Mouse (Mus musculus) hindbrain, postnatal 0 days (tissue): Measurements from ENCODE around the gene Lrif1. TPM values are rescaled to one million over a fixed set of nuclear protein-coding genes. Genes with fewer than 3 reads are reported as not detected.

Experiments
- ATAC-seq: fragments of 200-750 bp; cut with Nextera tagmentation; 2 replicates; pipeline ENCODE4 v1.8.0; 2017; ENCODE audit warnings: mild to moderate bottlenecking, moderate TSS enrichment, moderate library complexity
- DNase-seq: peaks from one replicate; pipeline ENCODE4 v3.0.0-alpha.2; 2015; ENCODE audit warnings: low spot score
- H3K27ac ChIP-seq: fragments of 300-500 bp; sonication (generic); 2 replicates; pipeline ENCODE4 v1.5.1; 2014; ENCODE audit warnings: mild to moderate bottlenecking
- H3K27me3 ChIP-seq: fragments of 300-500 bp; sonication (generic); 2 replicates; pipeline ENCODE4 v1.6.1; 2014; ENCODE audit warnings: low read length, mixed read lengths; ENCODE audit not compliant: insufficient read depth
- H3K36me3 ChIP-seq: fragments of 300-500 bp; sonication (generic); 2 replicates; pipeline ENCODE4 v1.6.1; 2014; ENCODE audit warnings: low read length, mixed read lengths; ENCODE audit not compliant: insufficient read depth
- H3K4me1 ChIP-seq: fragments of 300-500 bp; sonication (generic); 2 replicates; pipeline ENCODE4 v1.6.1; 2014; ENCODE audit warnings: antibody characterized with exemption, low read length, mixed read lengths; ENCODE audit not compliant: insufficient read depth
- H3K4me2 ChIP-seq: fragments of 300-500 bp; sonication (generic); 2 replicates; pipeline ENCODE4 v1.6.1; 2014; ENCODE audit warnings: low read depth, mild to moderate bottlenecking, low read length, moderate library complexity, mixed read lengths
- H3K4me3 ChIP-seq: fragments of 300-500 bp; sonication (generic); 2 replicates; pipeline ENCODE4 v1.5.1; 2014; ENCODE audit warnings: low read length
- H3K9ac ChIP-seq: fragments of 300-500 bp; sonication (generic); replicated peaks from 2 replicates; pipeline ENCODE4 v1.6.1; 2014; ENCODE audit warnings: mild to moderate bottlenecking, low read length, moderate library complexity, mixed read lengths
- H3K9me3 ChIP-seq: fragments of 300-500 bp; sonication (generic); 2 replicates; pipeline ENCODE4 v1.6.1; 2016; ENCODE audit warnings: low read length, mixed read lengths
- CTCF ChIP-seq: IDR thresholded peaks from 2 replicates; pipeline ENCODE4 v1.5.1; 2016; ENCODE audit warnings: antibody characterized with exemption, control low read depth, low read depth
- WGBS: fragments of 180-500 bp; shearing (Covaris S2); extraction: QIAGEN DNeasy Blood & Tissue Kit; methylation state at CpG from one replicate; pipeline ENCODE4 v1.1.7; 2014; 5-methylcytosine and 5-hydroxymethylcytosine counted together
- polyA plus RNA-seq: library from polyadenylated mRNA; unstranded; fragments of >200 nt; fragmentation: Nextera tagmentation; extraction: Ambion mirVana; gene quantifications from 2 replicates; pipeline ENCODE4 v1.2.1, GENCODE M21; 2015
- total RNA-seq: library from RNA; depleted of rRNA; stranded (reverse); fragments of >200 nt; gene quantifications from 2 replicates; pipeline ENCODE4 v1.2.3, GENCODE M21; 2014; rRNA removed

Gene Lrif1
- total and polyA plus RNA-seq, 2 experiments from 2014 or later: 13.5 to 13.7 TPM

- no peaks in the 10 kb centered on the region for H3K36me3 ChIP-seq
- ATAC-seq (no peak), DNase-seq (peak; percentile 1)
- no peak overlapping the region for H3K4me3 ChIP-seq
- no peak overlapping the region for H3K4me2 ChIP-seq
- no peak overlapping the region for H3K27ac ChIP-seq
- WGBS: 75% methylated on average over 1 of the region's 1 CpGs
- no peaks in the 10 kb centered on the region for H3K4me1 ChIP-seq
- no peaks in the 10 kb centered on the region for H3K27me3 ChIP-seq
- H3K9me3 ChIP-seq: no peaks in the 10 kb centered on the region
- TF ChIP-seq CTCF: no peak
- H3K9ac ChIP-seq: no peak overlapping the region
Measured at GRCm38 (mm10) chr3:106771834-106772233, 87.0 kb downstream of the Lrif1 start.

DNA sequence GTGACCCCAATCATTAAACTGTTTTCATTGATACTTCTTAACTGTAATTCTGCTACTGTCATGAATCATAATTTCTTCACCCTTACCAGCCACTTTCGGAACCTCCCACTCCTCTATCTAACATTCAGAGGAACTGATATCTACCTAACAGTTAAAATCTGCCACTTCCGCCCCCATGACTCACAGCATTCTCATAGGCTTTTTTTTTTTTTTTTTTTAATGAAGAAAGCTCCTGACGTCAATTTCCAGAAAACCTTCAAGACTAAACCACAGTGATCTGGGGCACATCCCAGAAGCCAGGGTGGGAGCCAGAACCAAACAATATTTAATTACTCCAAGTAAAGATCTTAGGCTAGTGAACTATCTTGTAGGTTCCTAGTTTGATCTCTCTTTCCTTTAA, 100.3 kb downstream of the Lrif1 start:
- ATAC-seq (no peak), DNase-seq (no peak)
- Histone ChIP-seq H3K4me1 (no peaks in the 10 kb centered on the region), H3K9ac (no peak overlapping the region), H3K36me3 (no peaks in the 10 kb centered on the region), H3K27ac (no peak overlapping the region), H3K9me3 (no peaks in the 10 kb centered on the region), H3K27me3 (no peaks in the 10 kb centered on the region), H3K4me3 (no peak overlapping the region), H3K4me2 (no peak overlapping the region)
- 82% methylated on average over 3 of the region's 3 CpGs for WGBS
- TF ChIP-seq CTCF: no peak

Other genes with a start within 250 kb of the Lrif1 start
- 1.1 and 1.7 TPM in 2 replicates for gene Dennd2d, start 202.6 kb upstream of the Lrif1 start, total RNA-seq
- gene Dennd2d, start 202.6 kb upstream of the Lrif1 start, polyA plus RNA-seq: 1.0 and 1.2 TPM in 2 replicates
- gene Dram2, start 137.2 kb upstream of the Lrif1 start, total RNA-seq: 49.9 and 51.7 TPM in 2 replicates
- 66.1 and 69.6 TPM in 2 replicates for gene Dram2, start 137.2 kb upstream of the Lrif1 start, polyA plus RNA-seq
- gene Cept1, start 137.2 kb upstream of the Lrif1 start, total RNA-seq: 36.0 and 61.4 TPM in 2 replicates
- 32.5 and 35.3 TPM in 2 replicates for gene Cept1, start 137.2 kb upstream of the Lrif1 start, polyA plus RNA-seq
- 3.8 and 6.4 TPM in 2 replicates for gene Cd53, start 105.2 kb downstream of the Lrif1 start, total RNA-seq
- gene Cd53, start 105.2 kb downstream of the Lrif1 start, polyA plus RNA-seq: 8.7 and 9.1 TPM in 2 replicates
- gene Olfr266, start 141.3 kb downstream of the Lrif1 start, total RNA-seq: not detected in 2 replicates
- not detected in 2 replicates for gene Olfr266, start 141.3 kb downstream of the Lrif1 start, polyA plus RNA-seq